20 mouse cellular contexts compared by ENCODE assay signal in genomic region chr1:97943908-97944608, GRCm38 (mm10).
DNase-seq lines count a peak whose midpoint lies in the region; ATAC-seq and TF ChIP-seq lines count a peak whose summit lies in the region.
"Had no signal": no experiment of that assay in that cellular context is flagged by ENCODE, and none has a peak within 500 bp of the region (broad histone marks: within the 10 kb centered on the region; RNA-seq: fewer than 3 reads in every experiment).

No protein-coding gene starts in this region.

- peak; percentile 45; the same call in 1 of the 2 replicates for ATAC-seq in forebrain, embryonic 15.5 days (replicated peaks)
- ATAC-seq in hindbrain, embryonic 12.5 days (ENCODE audit: low FRiP score), result peak; percentile 56; the same call in 1 of the 2 replicates
- no peak for ATAC-seq in hindbrain, postnatal 0 days
- ATAC-seq in neural tube, embryonic 14.5 days (ENCODE audit: low read depth), result peak; percentile 77
- ATAC-seq in neural tube, embryonic 15.5 days (ENCODE audit: low FRiP score), result no peak
- ATAC-seq: activated CD4-positive, CD25-positive, alpha-beta regulatory T cell, adult 4 months; inflammation-experienced regulatory T-cells, adult 6 months; intestine, postnatal 0 days; Patski had no signal

- 55% methylated on average over 4 of the region's 4 CpGs for WGBS in forebrain, embryonic 15.5 days
- WGBS in forebrain, embryonic 10.5 days, result 87% methylated on average over 4 of the region's 4 CpGs
- WGBS in hindbrain, embryonic 12.5 days, result 52% methylated on average over 4 of the region's 4 CpGs
- 42% methylated on average over 4 of the region's 4 CpGs for WGBS in hindbrain, postnatal 0 days
- 25% methylated on average over 4 of the region's 4 CpGs for WGBS in neural tube, embryonic 14.5 days
- WGBS in neural tube, embryonic 15.5 days, result 31% methylated on average over 4 of the region's 4 CpGs

- no peak for DNase-seq in forebrain, embryonic 10.5 days (ENCODE audit: extremely low spot score, low spot score)
- DNase-seq in hindbrain, postnatal 0 days (ENCODE audit: low spot score), result no peak
- DNase-seq in natural killer cell, adult 2 months (ENCODE audit: low spot score in 2 of 2), result no peak
- DNase-seq: adrenal gland, postnatal 14 days; cerebellum, adult 18-20 months; cerebellum, adult 9-11 months; cerebellum, postnatal 36 days; heart, postnatal 10 days; heart, postnatal 4 days had no signal

- H3K27me3 ChIP-seq in forebrain, embryonic 15.5 days, result no peaks in the 10 kb centered on the region
- H3K27me3 ChIP-seq in forebrain, embryonic 10.5 days (ENCODE audit: poor library complexity, severe bottlenecking), result no peaks in the 10 kb centered on the region
- no peaks in the 10 kb centered on the region for H3K27me3 ChIP-seq in hindbrain, embryonic 12.5 days
- no peaks in the 10 kb centered on the region for H3K27me3 ChIP-seq in hindbrain, postnatal 0 days (ENCODE audit: insufficient read depth, low read length)
- no peaks in the 10 kb centered on the region for H3K27me3 ChIP-seq in neural tube, embryonic 14.5 days (ENCODE audit: control insufficient read depth, insufficient read depth, low read length)
- H3K27me3 ChIP-seq in neural tube, embryonic 15.5 days (replicated peaks), result no peaks in the 10 kb centered on the region
- H3K27me3 ChIP-seq: CH12.LX; embryonic facial prominence, embryonic 13.5 days; heart, embryonic 13.5 days; Patski had no signal

- no peak for TF ChIP-seq CTCF in hindbrain, postnatal 0 days (IDR thresholded peaks at IDR 0.05; ENCODE audit: low read depth)

- H3K9ac ChIP-seq in forebrain, embryonic 15.5 days (replicated peaks), result no peak overlapping the region
- no peak overlapping the region for H3K9ac ChIP-seq in hindbrain, embryonic 12.5 days
- H3K9ac ChIP-seq in hindbrain, postnatal 0 days (replicated peaks; ENCODE audit: low read length), result no peak overlapping the region
- H3K9ac ChIP-seq in neural tube, embryonic 14.5 days (replicated peaks; ENCODE audit: low read depth, low read length), result no peak overlapping the region
- no peak overlapping the region for H3K9ac ChIP-seq in neural tube, embryonic 15.5 days (replicated peaks)
- H3K9ac ChIP-seq: embryonic facial prominence, embryonic 13.5 days; heart, embryonic 13.5 days had no signal

- H3K27ac ChIP-seq in forebrain, embryonic 15.5 days (replicated peaks), result peak overlapping the region; percentile 62
- H3K27ac ChIP-seq in forebrain, embryonic 10.5 days, result no peak overlapping the region
- no peak overlapping the region for H3K27ac ChIP-seq in hindbrain, embryonic 12.5 days
- H3K27ac ChIP-seq in hindbrain, postnatal 0 days, result no peak overlapping the region
- no peak overlapping the region for H3K27ac ChIP-seq in neural tube, embryonic 14.5 days (ENCODE audit: low read depth, low read length)
- H3K27ac ChIP-seq in neural tube, embryonic 15.5 days (replicated peaks), result no peak overlapping the region; the same call in 1 of the 2 replicates
- H3K27ac ChIP-seq: embryonic facial prominence, embryonic 13.5 days; heart, embryonic 13.5 days had no signal

- no peaks in the 10 kb centered on the region for H3K9me3 ChIP-seq in forebrain, embryonic 15.5 days
- H3K9me3 ChIP-seq in forebrain, embryonic 10.5 days, result no peaks in the 10 kb centered on the region
- no peaks in the 10 kb centered on the region for H3K9me3 ChIP-seq in hindbrain, embryonic 12.5 days (replicated peaks)
- no peaks in the 10 kb centered on the region for H3K9me3 ChIP-seq in hindbrain, postnatal 0 days (ENCODE audit: low read length)
- H3K9me3 ChIP-seq in neural tube, embryonic 14.5 days (ENCODE audit: control insufficient read depth, low read length), result no peaks in the 10 kb centered on the region
- no peaks in the 10 kb centered on the region for H3K9me3 ChIP-seq in neural tube, embryonic 15.5 days (replicated peaks)
- H3K9me3 ChIP-seq: embryonic facial prominence, embryonic 13.5 days; heart, embryonic 13.5 days had no signal

- no peak overlapping the region for H3K4me3 ChIP-seq in forebrain, embryonic 15.5 days
- H3K4me3 ChIP-seq in forebrain, embryonic 10.5 days, result no peak overlapping the region
- H3K4me3 ChIP-seq in hindbrain, embryonic 12.5 days, result no peak overlapping the region
- H3K4me3 ChIP-seq in hindbrain, postnatal 0 days (ENCODE audit: low read length), result no peak overlapping the region
- no peak overlapping the region for H3K4me3 ChIP-seq in neural tube, embryonic 14.5 days (ENCODE audit: low read depth, low read length)
- no peak overlapping the region for H3K4me3 ChIP-seq in neural tube, embryonic 15.5 days (replicated peaks)
- H3K4me3 ChIP-seq: embryonic facial prominence, embryonic 13.5 days; heart, embryonic 13.5 days had no signal

- H3K4me1 ChIP-seq in forebrain, embryonic 15.5 days, result peaks cover 13% of the 10 kb centered on the region
- H3K4me1 ChIP-seq in forebrain, embryonic 10.5 days, result no peaks in the 10 kb centered on the region
- peaks cover 8% of the 10 kb centered on the region for H3K4me1 ChIP-seq in hindbrain, embryonic 12.5 days
- no peaks in the 10 kb centered on the region for H3K4me1 ChIP-seq in hindbrain, postnatal 0 days (ENCODE audit: insufficient read depth, low read length)
- 0 out of 2 replicates have a peak, but pooled peaks cover 11% of the 10 kb centered on the region for H3K4me1 ChIP-seq in neural tube, embryonic 14.5 days (ENCODE audit: control insufficient read depth, insufficient read depth, low read length)
- 0 out of 2 replicates have a peak, but pooled peaks cover 9% of the 10 kb centered on the region for H3K4me1 ChIP-seq in neural tube, embryonic 15.5 days

- no peak overlapping the region for H3K4me2 ChIP-seq in forebrain, embryonic 15.5 days (replicated peaks)
- H3K4me2 ChIP-seq in hindbrain, embryonic 12.5 days (replicated peaks), result no peak overlapping the region
- no peak overlapping the region for H3K4me2 ChIP-seq in hindbrain, postnatal 0 days (ENCODE audit: low read depth, low read length)
- H3K4me2 ChIP-seq in neural tube, embryonic 14.5 days (ENCODE audit: low read depth, low read length), result no peak overlapping the region
- H3K4me2 ChIP-seq in neural tube, embryonic 15.5 days, result no peak overlapping the region
- H3K4me2 ChIP-seq: embryonic facial prominence, embryonic 13.5 days; heart, embryonic 13.5 days had no signal

- H3K36me3 ChIP-seq in forebrain, embryonic 15.5 days, result no peaks in the 10 kb centered on the region
- H3K36me3 ChIP-seq in forebrain, embryonic 10.5 days (replicated peaks), result no peaks in the 10 kb centered on the region
- H3K36me3 ChIP-seq in hindbrain, embryonic 12.5 days, result no peaks in the 10 kb centered on the region
- H3K36me3 ChIP-seq in hindbrain, postnatal 0 days (ENCODE audit: insufficient read depth, low read length), result no peaks in the 10 kb centered on the region
- H3K36me3 ChIP-seq in neural tube, embryonic 14.5 days (ENCODE audit: control insufficient read depth, insufficient read depth, low read length), result no peaks in the 10 kb centered on the region
- no peaks in the 10 kb centered on the region for H3K36me3 ChIP-seq in neural tube, embryonic 15.5 days
- H3K36me3 ChIP-seq: embryonic facial prominence, embryonic 13.5 days had no signal

Comparison
In these comparisons a context has a peak if more than half of its experiments do, and no peak if none do; other contexts are left out.
1. ATAC-seq: peak in forebrain, embryonic 15.5 days (single experiment), hindbrain, embryonic 12.5 days (single experiment) and neural tube, embryonic 14.5 days (single experiment); none in hindbrain, postnatal 0 days (single experiment) and neural tube, embryonic 15.5 days (single experiment).